Mouse (Mus musculus) lung, embryonic 16.5 days (tissue): ENCODE data around the gene Hoxa4. TPM values are rescaled to one million over a fixed set of nuclear protein-coding genes. Genes with fewer than 3 reads are reported as not detected.

Source experiments
- ATAC-seq: fragments of 200-750 bp; cut with Nextera tagmentation; 2 replicates; pipeline ENCODE4 v1.8.0; 2017; ENCODE audit warnings: low read depth, mild to moderate bottlenecking, moderate library complexity
- H3K27ac ChIP-seq: fragments of 300-500 bp; sonication (generic); 2 replicates; pipeline ENCODE4 v1.5.1; 2014; ENCODE audit warnings: mild to moderate bottlenecking, control low read depth, low read length
- H3K27me3 ChIP-seq: fragments of 300-500 bp; sonication (generic); 2 replicates; pipeline ENCODE4 v1.6.1; 2014; ENCODE audit warnings: low read depth, low read length, mixed read lengths; ENCODE audit not compliant: control insufficient read depth, insufficient read depth
- H3K36me3 ChIP-seq: fragments of 300-500 bp; sonication (generic); 2 replicates; pipeline ENCODE4 v1.6.1; 2014; ENCODE audit warnings: low read length; ENCODE audit not compliant: control insufficient read depth, insufficient read depth
- H3K4me1 ChIP-seq: fragments of 300-500 bp; sonication (generic); replicated peaks from 2 replicates; pipeline ENCODE4 v1.6.1; 2014; ENCODE audit warnings: low read length, mixed read lengths; ENCODE audit not compliant: control insufficient read depth, insufficient read depth
- H3K4me2 ChIP-seq: fragments of 300-500 bp; sonication (generic); 2 replicates; pipeline ENCODE4 v1.6.1; 2014; ENCODE audit warnings: low read depth, low read length, control low read depth
- H3K4me3 ChIP-seq: fragments of 300-500 bp; sonication (generic); 2 replicates; pipeline ENCODE4 v1.5.1; 2014; ENCODE audit warnings: mild to moderate bottlenecking, low read length, control low read depth
- H3K9ac ChIP-seq: fragments of 300-500 bp; sonication (generic); 2 replicates; pipeline ENCODE4 v1.6.1; 2014; ENCODE audit warnings: low read length, control low read depth
- H3K9me3 ChIP-seq: fragments of 300-500 bp; sonication (generic); 2 replicates; pipeline ENCODE4 v1.6.1; 2016; ENCODE audit warnings: low read length; ENCODE audit not compliant: control insufficient read depth
- WGBS: fragments of 180-500 bp; shearing (Covaris S2); extraction: QIAGEN DNeasy Blood & Tissue Kit; methylation state at CpG from one replicate; pipeline ENCODE4 v1.1.7; 2014; 5-methylcytosine and 5-hydroxymethylcytosine counted together
- polyA plus RNA-seq: library from polyadenylated mRNA; unstranded; fragments of >200 nt; fragmentation: Nextera tagmentation; extraction: Ambion mirVana; gene quantifications from 2 replicates; pipeline ENCODE4 v1.2.1, GENCODE M21; 2015

Gene Hoxa4
- polyA plus RNA-seq, 1 experiment from 2014 or later, result 2.4 TPM

DNA sequence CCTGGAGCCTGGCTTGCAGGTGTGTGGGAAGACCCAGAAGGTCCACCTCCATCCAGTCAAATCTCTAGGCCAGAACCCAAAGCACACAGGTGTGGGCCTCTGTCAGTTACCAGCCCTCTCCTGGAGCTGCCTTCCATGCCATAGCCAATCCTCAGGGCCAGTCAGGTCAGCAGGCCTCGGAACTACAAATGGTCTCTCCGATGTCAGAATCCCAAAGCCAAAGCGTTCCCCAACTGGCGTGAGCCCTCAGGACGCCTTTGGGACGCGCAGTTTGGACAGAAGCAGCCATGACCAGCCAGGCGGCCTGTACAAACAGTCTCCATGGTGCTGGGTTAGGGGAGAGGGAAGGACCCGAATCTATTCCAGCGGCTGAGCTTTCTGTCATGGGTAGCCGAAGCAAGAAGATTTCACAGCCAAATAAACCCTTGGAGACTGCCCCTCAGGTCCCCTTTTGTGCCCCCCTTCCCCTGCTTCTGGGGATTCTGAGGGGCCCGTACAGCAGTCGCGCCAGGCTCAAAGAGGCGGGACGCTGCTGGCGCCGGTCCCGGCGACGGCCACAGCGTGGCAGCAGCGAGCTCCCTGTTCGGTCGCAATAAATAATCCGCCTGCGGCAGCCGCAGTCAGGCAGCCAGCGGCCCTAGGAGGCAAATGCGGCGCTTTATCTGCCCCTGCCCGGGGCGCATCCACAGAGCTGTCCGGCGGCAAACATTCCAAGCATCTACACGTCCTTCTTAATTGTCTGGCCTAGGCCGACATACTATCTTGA lies 19.8 kb upstream of the Hoxa4 start:
- Histone ChIP-seq H3K36me3 (no peaks in the 10 kb centered on the region), H3K9me3 (no peaks in the 10 kb centered on the region), H3K4me3 (peak overlapping the region; percentile 44), H3K27ac (peak overlapping the region; percentile 12; the same call in 1 of the 2 replicates), H3K4me2 (peak overlapping the region; percentile 65), H3K4me1 (peaks cover 2% of the 10 kb centered on the region; the same call in 1 of the 2 replicates), H3K9ac (peak overlapping the region; percentile 62), H3K27me3 (peaks cover 75% of the 10 kb centered on the region)
- ATAC-seq, result peak; percentile 61
- under 1% methylated on average over 37 of the region's 37 CpGs for WGBS

DNA sequence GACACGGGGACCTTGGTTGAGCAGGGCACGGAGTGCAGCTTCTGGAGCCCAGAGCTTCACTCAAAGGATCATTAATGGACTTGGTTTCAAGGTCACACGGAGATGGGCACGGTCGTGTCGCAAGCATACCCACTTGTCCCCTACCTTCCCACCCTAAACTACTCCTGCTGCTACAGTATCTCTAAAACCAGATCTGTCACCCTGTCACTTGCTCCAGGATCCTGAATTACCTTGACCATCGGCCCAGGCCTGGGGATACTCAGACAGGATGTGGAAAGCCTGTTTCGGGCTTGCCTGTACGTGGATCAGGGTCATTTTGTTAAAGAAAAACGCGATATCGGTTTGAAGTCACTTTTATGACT lies 18.1 kb upstream of the Hoxa4 start:
- peak overlapping the region; percentile 47 for H3K4me3 ChIP-seq
- WGBS, result 37% methylated on average over 12 of the region's 12 CpGs
- no peak for ATAC-seq
- H3K27ac ChIP-seq, result no peak overlapping the region
- no peaks in the 10 kb centered on the region for H3K36me3 ChIP-seq
- H3K27me3 ChIP-seq, result peaks cover 64% of the 10 kb centered on the region
- H3K9ac ChIP-seq, result peak overlapping the region; percentile 4; the same call in 1 of the 2 replicates
- no peaks in the 10 kb centered on the region; the same call in 1 of the 2 replicates for H3K4me1 ChIP-seq
- H3K9me3 ChIP-seq, result no peaks in the 10 kb centered on the region
- H3K4me2 ChIP-seq, result peak overlapping the region; percentile 62

DNA sequence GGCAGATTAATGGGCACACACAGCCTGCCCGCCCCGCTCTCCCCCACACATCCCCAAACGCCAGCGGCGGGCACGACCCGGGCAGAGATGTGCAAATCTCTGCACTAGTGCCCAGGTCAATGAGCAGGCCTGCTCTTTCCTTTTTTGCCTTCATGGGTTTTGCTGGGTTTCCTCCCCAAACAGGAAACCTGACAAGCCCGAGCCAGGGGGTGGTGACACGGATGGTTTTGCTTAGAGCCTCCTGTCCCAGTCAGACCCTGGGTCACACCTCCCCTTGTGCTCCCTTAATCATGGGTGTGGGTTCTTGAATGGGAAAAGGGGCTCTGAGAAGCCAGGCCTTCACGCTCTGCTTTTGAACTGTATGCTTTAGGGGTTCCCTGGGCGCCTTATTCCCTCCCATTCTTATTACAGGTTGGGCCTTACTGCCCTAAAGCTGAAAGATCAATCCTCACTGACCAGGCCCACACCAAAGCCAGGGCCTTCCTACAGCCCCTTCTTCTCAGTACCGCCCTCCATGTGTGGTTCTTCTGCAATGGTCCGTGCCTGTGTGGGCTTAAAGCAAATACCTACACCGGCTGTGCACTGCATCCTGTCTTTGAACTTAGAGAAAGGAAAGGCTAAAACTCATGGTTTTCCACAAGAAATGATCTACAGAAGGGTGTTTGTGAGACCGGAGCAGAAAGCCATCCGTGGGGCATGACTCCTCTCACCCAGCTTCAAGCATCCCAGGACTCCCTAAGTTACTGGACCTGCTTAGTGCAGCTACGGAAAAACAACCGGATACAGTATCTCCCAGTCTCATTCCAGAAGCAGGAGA lies 17.5 kb upstream of the Hoxa4 start:
- peak overlapping the region; percentile 59 for H3K27ac ChIP-seq

DNA sequence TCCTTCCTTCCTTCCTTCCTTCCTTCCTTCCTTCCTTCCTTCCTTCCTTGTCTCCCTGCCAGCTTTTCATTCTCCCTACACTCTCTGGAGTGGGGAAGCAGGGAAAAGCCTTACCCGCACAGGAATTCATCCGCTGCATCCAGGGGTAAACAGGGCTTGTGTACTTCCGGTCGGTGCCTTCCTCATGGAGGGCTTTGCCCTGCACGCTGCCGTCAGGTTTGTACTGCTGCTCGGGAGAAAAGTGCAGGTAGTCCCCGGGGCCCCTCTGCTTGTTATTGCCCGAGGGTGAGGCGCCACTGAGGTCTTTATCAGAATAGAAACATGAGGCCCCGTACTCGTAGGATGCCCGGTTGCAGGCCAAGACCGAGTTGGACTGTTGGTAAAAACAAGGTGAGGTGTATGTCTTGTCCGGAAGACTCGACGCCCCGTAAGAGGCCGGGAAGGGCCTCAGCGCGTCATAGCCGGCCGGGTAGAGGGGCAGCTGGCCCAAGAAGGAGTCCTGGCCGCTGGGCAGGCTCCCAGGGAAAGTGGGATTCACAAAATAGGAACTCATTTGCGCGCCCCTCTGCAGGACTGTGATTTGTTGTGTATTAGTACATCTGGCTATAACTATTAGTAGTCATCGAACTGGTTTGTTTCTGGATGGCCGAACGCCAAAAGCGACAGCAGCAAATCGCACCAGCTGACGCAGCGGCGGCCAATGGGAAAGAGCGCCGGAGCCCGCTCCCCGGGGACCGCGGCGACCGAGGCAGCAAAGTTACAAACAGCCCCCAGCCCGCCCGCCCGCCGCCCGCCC lies 16.7 kb upstream of the Hoxa4 start, which contains the start of gene Hoxa6:
Gene Hoxa6, minus strand, starts transcription at position 651 of the 796 bp plus-strand sequence.
- Histone ChIP-seq H3K4me2 (peak within 1 kb of the TSS; percentile 73), H3K9me3 (no peaks in the 10 kb centered on the region), H3K27ac (peak within 1 kb of the TSS; percentile 82), H3K4me3 (peak within 1 kb of the TSS; percentile 47), H3K27me3 (peaks cover 62% of the 10 kb centered on the region), H3K36me3 (no peaks in the 10 kb centered on the region), H3K4me1 (no peaks in the 10 kb centered on the region; the same call in 1 of the 2 replicates), H3K9ac (peak within 1 kb of the TSS; percentile 66)
- 3% methylated on average over 47 of the region's 47 CpGs for WGBS
- 0 out of 2 replicates have a peak, but pooled peaks have one; percentile 3 for ATAC-seq

More for the DNA sequence above, 17.5 kb upstream of the Hoxa4 start:
- ATAC-seq, result no peak
- Histone ChIP-seq H3K4me2 (peak overlapping the region; percentile 62), H3K9ac (peak overlapping the region; percentile 66), H3K27me3 (peaks cover 65% of the 10 kb centered on the region), H3K4me1 (no peaks in the 10 kb centered on the region; the same call in 1 of the 2 replicates), H3K36me3 (no peaks in the 10 kb centered on the region), H3K4me3 (peak overlapping the region; percentile 47), H3K9me3 (no peaks in the 10 kb centered on the region)
- 20% methylated on average over 18 of the region's 18 CpGs for WGBS

DNA sequence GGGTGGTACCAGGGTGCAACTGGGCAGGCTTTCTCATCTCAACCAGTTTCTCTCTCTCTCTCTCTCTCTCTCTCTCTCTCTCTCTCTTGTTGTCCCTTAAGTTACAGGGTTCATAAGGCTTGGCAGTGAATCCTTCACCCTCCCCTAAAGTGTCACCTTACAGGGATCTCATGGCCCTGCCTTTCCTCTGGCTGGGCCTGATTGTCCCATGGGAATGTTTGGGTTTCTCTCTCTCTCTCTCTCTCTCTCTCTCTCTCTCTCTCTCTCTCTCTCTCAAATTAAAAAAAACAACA lies 16.1 kb upstream of the Hoxa4 start:
- no peaks in the 10 kb centered on the region for H3K9me3 ChIP-seq
- no peak for ATAC-seq
- H3K27me3 ChIP-seq, result peaks cover 58% of the 10 kb centered on the region
- peak overlapping the region; percentile 80 for H3K27ac ChIP-seq
- H3K4me3 ChIP-seq, result peak overlapping the region; percentile 23
- peak overlapping the region; percentile 73 for H3K4me2 ChIP-seq
- peak overlapping the region; percentile 2; the same call in 1 of the 2 replicates for H3K9ac ChIP-seq
- H3K36me3 ChIP-seq, result no peaks in the 10 kb centered on the region
- H3K4me1 ChIP-seq, result no peaks in the 10 kb centered on the region; the same call in 1 of the 2 replicates

DNA sequence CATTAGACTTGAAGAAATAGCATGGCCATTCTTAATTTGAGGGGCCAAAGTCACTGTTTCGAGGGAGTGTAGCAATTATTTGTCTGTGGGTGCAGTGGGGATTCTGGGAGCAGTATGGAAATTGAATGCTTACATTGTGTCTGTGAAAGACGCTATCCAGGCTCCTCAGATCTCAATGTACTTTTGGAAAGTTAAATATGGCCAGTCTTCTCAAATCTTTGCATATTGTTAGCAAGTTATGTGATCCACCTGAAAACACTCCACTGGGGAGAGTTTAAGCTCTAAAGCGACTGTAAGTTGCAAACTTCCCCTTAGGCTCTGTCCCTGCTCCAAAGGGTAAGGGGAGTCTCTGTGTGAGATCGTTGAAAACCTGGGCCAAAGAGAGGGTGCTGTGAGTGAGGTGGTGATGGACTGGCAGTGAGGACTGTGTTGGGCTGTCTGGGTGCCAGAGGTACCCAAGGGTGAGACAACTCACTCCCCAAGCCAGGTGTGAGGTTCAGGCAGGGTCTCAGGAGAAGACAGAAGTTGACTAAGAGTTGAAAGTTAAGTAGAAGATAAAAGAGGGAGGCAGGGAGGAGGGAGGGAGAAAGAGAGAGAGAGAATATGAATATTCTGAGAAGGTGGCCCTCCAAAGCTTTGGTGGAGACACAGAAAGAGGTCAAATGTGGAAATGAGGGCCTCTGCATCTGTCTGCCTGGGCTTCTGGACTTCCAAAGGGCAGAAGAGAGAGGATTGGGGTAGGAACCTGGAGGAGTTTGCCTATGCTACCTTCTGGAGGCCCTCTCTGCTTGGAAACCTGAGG lies 15.5 kb upstream of the Hoxa4 start:
- Histone ChIP-seq H3K9ac (peak overlapping the region; percentile 2), H3K4me1 (no peaks in the 10 kb centered on the region), H3K4me3 (peak overlapping the region; percentile 85), H3K27ac (peak overlapping the region; percentile 80), H3K27me3 (peaks cover 54% of the 10 kb centered on the region), H3K36me3 (no peaks in the 10 kb centered on the region), H3K4me2 (peak overlapping the region; percentile 73), H3K9me3 (no peaks in the 10 kb centered on the region)
- WGBS, result 36% methylated on average over 4 of the region's 4 CpGs
- ATAC-seq, result no peak

DNA sequence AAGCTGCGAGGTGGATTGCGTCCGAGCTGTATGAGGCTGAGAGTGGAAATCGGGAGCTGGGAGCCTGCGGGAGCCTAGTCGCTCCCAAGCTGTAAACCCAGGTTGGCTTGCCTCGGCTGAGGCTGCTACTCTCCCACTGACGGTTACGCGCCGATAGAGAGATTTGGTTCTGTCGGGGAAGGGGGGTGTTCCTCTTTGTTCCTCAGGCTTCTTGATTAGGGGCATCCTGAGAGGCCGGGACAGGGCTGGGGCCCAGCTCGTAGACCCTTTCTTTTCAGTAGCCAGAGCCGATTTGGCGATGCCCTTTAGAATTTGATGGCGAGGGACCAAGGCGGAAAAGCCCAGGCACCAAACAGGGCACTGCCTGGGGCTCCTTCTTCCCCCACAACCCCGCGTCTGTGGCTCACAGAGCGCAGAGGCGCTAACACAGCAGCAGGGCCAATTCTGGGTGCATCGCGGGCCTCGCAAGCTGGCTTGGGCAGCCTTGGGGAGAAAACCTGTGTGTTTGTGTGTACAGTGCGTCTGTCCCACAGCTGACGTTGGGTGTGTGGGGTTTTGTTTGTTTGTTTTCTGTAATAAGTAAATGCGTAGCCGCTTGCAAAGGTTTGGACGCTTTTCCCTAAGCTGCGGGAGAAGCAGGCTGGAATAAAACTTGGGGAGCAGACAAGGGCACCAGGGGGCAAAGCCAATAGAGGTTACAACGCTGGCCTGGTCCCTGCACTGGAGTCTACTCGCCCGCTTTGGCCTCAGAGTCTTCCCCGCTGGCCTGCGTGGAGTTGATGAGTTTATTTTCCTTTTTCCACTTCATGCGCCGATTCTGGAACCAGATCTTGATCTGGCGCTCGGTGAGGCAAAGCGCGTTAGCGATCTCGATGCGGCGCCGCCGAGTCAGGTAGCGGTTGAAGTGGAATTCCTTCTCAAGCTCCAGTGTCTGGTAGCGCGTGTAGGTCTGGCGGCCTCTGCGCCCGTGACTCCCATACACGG lies 14.4 kb upstream of the Hoxa4 start:
- peaks cover 51% of the 10 kb centered on the region for H3K27me3 ChIP-seq
- WGBS, result 15% methylated on average over 55 of the region's 55 CpGs
- H3K9me3 ChIP-seq, result no peaks in the 10 kb centered on the region
- no peak for ATAC-seq
- peak overlapping the region; percentile 73 for H3K4me2 ChIP-seq
- no peaks in the 10 kb centered on the region for H3K36me3 ChIP-seq
- H3K4me1 ChIP-seq, result peaks cover 2% of the 10 kb centered on the region; the same call in 1 of the 2 replicates
- H3K9ac ChIP-seq, result peak overlapping the region; percentile 59
- peak overlapping the region; percentile 73 for H3K27ac ChIP-seq
- H3K4me3 ChIP-seq, result peak overlapping the region; percentile 85
